Mouse (Mus musculus): Measurements from ENCODE around the gene Terf2.

- TF ChIP-seq CTCF (IDR thresholded peaks at IDR 0.05; ENCODE audit: low read depth, low read length) (no peak), GATA2 (IDR thresholded peaks at IDR 0.05; ENCODE audit: borderline replicate concordance, low read depth, low read length) (no peak), TAL1 (conservative IDR thresholded peaks at IDR 0.05; ENCODE audit: low read depth, low read length) (no peak)
Measured at GRCm38 (mm10) chr8:107111340-107112105, 15.2 kb upstream of the Terf2 start.

Data from G1E (cell line).